8 mouse cellular contexts compared by ENCODE assay signal in the genomic region with DNA sequence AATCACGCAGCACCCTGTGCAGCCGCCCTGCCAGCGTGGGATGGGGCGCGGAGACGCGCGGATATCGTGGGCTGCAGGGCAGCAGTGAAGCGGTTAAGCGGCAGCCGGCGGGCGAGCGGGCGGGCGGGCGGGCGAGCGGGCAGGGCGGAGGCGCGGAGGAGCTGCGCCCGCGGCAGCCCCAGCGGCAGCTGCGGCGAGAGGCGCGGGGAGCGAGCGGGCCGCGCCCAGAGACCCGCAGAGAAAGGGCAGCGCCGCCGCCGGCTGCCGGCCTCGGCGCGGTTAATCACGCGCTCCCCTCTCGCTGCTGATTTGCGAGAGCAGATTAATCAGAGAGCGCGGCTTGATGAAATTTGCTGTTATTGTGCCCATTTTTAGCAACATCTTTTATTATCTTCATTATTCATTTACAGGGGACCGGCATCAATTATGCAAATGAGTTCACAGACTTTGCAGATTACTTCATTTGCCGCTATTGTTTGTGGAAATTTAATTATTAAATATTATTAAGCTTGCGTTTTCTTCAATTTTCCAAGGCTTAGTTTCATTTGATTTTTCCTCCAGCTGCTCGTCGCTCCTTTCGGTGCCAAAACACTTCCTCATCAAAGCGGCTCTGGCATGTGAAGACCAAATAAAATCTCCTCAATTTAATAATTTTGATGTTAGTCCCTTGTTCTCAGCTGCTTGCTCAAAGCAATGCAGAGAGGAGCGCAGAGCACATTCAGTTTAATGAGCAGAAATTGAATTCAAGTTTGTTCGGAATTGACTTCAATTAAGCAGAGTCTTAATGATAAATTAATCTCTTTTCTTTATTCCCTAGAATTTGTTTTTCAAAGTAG.
DNase-seq lines count a peak whose midpoint lies in the region; ATAC-seq and TF ChIP-seq lines count a peak whose summit lies in the region.

No protein-coding gene starts in this region.

- no peaks in the 10 kb centered on the region for H3K36me3 ChIP-seq in kidney, embryonic 15.5 days
- no peaks in the 10 kb centered on the region for H3K36me3 ChIP-seq in forebrain, embryonic 16.5 days (ENCODE audit: control insufficient read depth, insufficient read depth)
- H3K36me3 ChIP-seq in midbrain, embryonic 10.5 days, result no peaks in the 10 kb centered on the region
- H3K36me3 ChIP-seq in testis, adult 2 months (ENCODE audit: control insufficient read depth, insufficient read depth, low read length), result no peaks in the 10 kb centered on the region

- DNase-seq in kidney, adult 8-10 months, result no peak
- peak; percentile 45 for DNase-seq in brain, adult 2 months (ENCODE audit: low read depth, low spot score)
- peak; percentile 20 to 21 for DNase-seq in layer of hippocampus, postnatal 14 days (ENCODE audit: low spot score in 2 of 2)
- DNase-seq in midbrain, embryonic 10.5 days (ENCODE audit: low spot score), result peak; percentile 57
- no peak for DNase-seq in thymus, adult 18-20 months

- H3K9ac ChIP-seq in kidney, embryonic 15.5 days, result peak overlapping the region; percentile 33; the same call in 1 of the 2 replicates
- H3K9ac ChIP-seq in forebrain, embryonic 16.5 days (replicated peaks; ENCODE audit: low read depth, low read length), result peak overlapping the region; percentile 73

- 4% methylated on average over 47 of the region's 59 CpGs for WGBS in kidney, embryonic 15.5 days
- WGBS in forebrain, embryonic 16.5 days, result under 1% methylated on average over 54 of the region's 59 CpGs
- WGBS in midbrain, embryonic 10.5 days, result 4% methylated on average over 51 of the region's 59 CpGs

- H3K27ac ChIP-seq in kidney, embryonic 15.5 days, result no peak overlapping the region
- peak overlapping the region; percentile 71 for H3K27ac ChIP-seq in forebrain, embryonic 16.5 days (ENCODE audit: low read length)
- peak overlapping the region; percentile 85 for H3K27ac ChIP-seq in midbrain, embryonic 10.5 days (replicated peaks)
- no peak overlapping the region for H3K27ac ChIP-seq in testis, adult 2 months (ENCODE audit: control insufficient read depth, insufficient read depth, low read depth, low read length)

- H3K9me3 ChIP-seq in kidney, embryonic 15.5 days (replicated peaks), result no peaks in the 10 kb centered on the region
- H3K9me3 ChIP-seq in forebrain, embryonic 16.5 days (ENCODE audit: control insufficient read depth, low read length), result no peaks in the 10 kb centered on the region
- H3K9me3 ChIP-seq in midbrain, embryonic 10.5 days (replicated peaks), result no peaks in the 10 kb centered on the region

- peaks cover 27% of the 10 kb centered on the region for H3K27me3 ChIP-seq in kidney, embryonic 15.5 days
- no peaks in the 10 kb centered on the region; the same call in 1 of the 2 replicates for H3K27me3 ChIP-seq in forebrain, embryonic 16.5 days (replicated peaks; ENCODE audit: control insufficient read depth, insufficient read depth, low read length)
- H3K27me3 ChIP-seq in midbrain, embryonic 10.5 days (ENCODE audit: low read depth, poor library complexity, severe bottlenecking), result peaks cover 35% of the 10 kb centered on the region
- H3K27me3 ChIP-seq in testis, adult 2 months (ENCODE audit: control insufficient read depth, insufficient read depth, low read length), result no peaks in the 10 kb centered on the region

- no peak for ATAC-seq in kidney, embryonic 15.5 days (replicated peaks; ENCODE audit: low FRiP score)
- ATAC-seq in forebrain, embryonic 16.5 days, result peak; percentile 92

- H3K4me2 ChIP-seq in kidney, embryonic 15.5 days, result peak overlapping the region; percentile 83
- peak overlapping the region; percentile 76 for H3K4me2 ChIP-seq in forebrain, embryonic 16.5 days (ENCODE audit: low read length)

- no peak for TF ChIP-seq CTCF in testis, adult 2 months (IDR thresholded peaks at IDR 0.05; ENCODE audit: control insufficient read depth, insufficient read depth, insufficient replicate concordance, low read depth, low read length)

- peaks cover 25% of the 10 kb centered on the region for H3K4me1 ChIP-seq in kidney, embryonic 15.5 days
- H3K4me1 ChIP-seq in forebrain, embryonic 16.5 days (replicated peaks; ENCODE audit: control insufficient read depth, insufficient read depth, low read length), result peaks cover 7% of the 10 kb centered on the region
- H3K4me1 ChIP-seq in midbrain, embryonic 10.5 days, result peaks cover 4% of the 10 kb centered on the region
- H3K4me1 ChIP-seq in testis, adult 2 months (ENCODE audit: control insufficient read depth, insufficient read depth, low read length), result peaks cover 9% of the 10 kb centered on the region

- peak overlapping the region; percentile 52 for H3K4me3 ChIP-seq in kidney, embryonic 15.5 days (replicated peaks)
- peak overlapping the region; percentile 52 for H3K4me3 ChIP-seq in forebrain, embryonic 16.5 days (replicated peaks; ENCODE audit: low read length)
- H3K4me3 ChIP-seq in midbrain, embryonic 10.5 days, result peak overlapping the region; percentile 62
- peak overlapping the region; percentile 72 for H3K4me3 ChIP-seq in testis, adult 2 months (ENCODE audit: control insufficient read depth, low read depth, low read length)

- no peak for TF ChIP-seq POLR2A in testis, adult 2 months (IDR thresholded peaks at IDR 0.05; ENCODE audit: control insufficient read depth, low read depth, low read length)

Comparison
In these comparisons a context has a peak if more than half of its experiments do, and no peak if none do; other contexts are left out.
1. H3K27ac ChIP-seq: peak in forebrain, embryonic 16.5 days (single experiment) and midbrain, embryonic 10.5 days (single experiment); none in kidney, embryonic 15.5 days (single experiment) and testis, adult 2 months (single experiment).
2. DNase-seq: peak in brain, adult 2 months (single experiment), layer of hippocampus, postnatal 14 days (2 of 2) and midbrain, embryonic 10.5 days (single experiment); none in kidney, adult 8-10 months (0 of 2) and thymus, adult 18-20 months (0 of 2).
3. Peak in every context shown above with its lines, with median percentiles within 50 percentile points of each other: H3K4me3 ChIP-seq.